Mouse (Mus musculus): ENCODE data around the gene Rnf145. TPM values are rescaled to one million over a fixed set of nuclear protein-coding genes. Genes with fewer than 3 reads are reported as not detected.
A peak's percentile ranks its signal among the peaks of the same experiment; 100 is the strongest.

Gene Rnf145
- polyA plus RNA-seq, 1 experiment from 2014 or later: 45.9 TPM

DNA sequence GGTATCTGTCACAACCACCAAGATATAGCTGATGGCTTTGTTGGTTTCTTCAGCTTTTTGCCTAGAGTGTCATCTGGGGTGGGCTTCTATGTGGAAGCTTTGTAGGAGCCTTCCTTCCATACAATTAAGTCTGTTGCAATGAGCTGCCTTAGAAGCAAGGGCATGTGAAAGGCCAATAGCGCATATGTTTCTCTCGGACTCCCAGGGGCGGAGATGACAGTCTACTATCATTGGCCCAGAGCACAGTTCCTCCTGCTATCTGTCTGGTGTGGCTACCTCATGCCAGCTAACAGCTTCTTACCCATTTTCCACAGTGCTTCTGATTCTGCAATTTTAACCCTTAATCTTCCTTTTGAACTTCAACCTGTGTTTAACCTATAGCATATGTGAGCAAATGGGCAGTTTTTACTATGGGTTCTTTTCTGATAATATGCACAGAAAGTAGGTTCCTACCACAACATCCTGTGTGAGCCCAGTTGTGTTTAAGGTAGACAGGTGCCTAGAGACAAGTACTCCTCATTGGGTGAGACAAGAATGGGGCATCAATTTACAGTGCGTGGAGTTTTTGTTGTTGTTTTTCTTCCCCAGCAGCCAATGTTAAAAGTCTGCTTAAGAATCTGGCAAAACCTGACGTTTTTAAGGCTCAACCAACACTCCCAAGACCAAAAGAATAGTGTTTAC is 24.0 kb upstream of the Rnf145 start:
- H3K4me2 ChIP-seq: no peak overlapping the region
- 52% methylated on average over 5 of the region's 5 CpGs for WGBS (ENCODE audit: insufficient replicate concordance)
- no peak for DNase-seq
- H3K9me3 ChIP-seq (replicated peaks): no peaks in the 10 kb centered on the region
- H3K36me3 ChIP-seq: no peaks in the 10 kb centered on the region
- peak overlapping the region; percentile 73 for H3K27ac ChIP-seq
- peak; percentile 93 for ATAC-seq (ENCODE audit: low read depth)
- H3K4me3 ChIP-seq (replicated peaks): no peak overlapping the region
- no peaks in the 10 kb centered on the region for H3K27me3 ChIP-seq
- peaks cover 45% of the 10 kb centered on the region for H3K4me1 ChIP-seq (replicated peaks)
- peak overlapping the region; percentile 38; the same call in 1 of the 2 replicates for H3K9ac ChIP-seq

DNA sequence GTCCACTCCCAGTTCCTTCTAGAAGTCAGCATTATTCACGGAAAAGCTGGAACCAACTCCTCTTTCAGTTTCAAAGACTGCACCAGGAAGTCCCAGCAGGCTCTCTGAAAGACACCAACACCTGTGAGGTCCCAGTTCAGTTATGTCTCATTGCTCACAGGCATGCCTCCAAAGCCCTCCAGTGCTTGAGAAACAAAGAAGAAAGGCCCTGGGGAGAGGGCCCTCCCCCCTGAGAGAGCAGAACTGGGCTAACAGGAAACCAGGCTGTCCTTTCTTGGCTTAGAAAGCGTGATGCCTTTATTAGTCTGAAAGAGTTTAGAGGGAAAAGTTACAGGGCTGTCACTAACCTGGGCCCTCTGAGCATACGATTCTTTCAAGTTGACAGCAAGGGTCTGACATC is 22.5 kb upstream of the Rnf145 start:
- H3K27ac ChIP-seq: peak overlapping the region; percentile 72
- H3K4me1 ChIP-seq (replicated peaks): peaks cover 45% of the 10 kb centered on the region
- 0 out of 2 replicates have a peak overlapping the region, but pooled peaks have one; percentile 28 for H3K9ac ChIP-seq
- H3K27me3 ChIP-seq: no peaks in the 10 kb centered on the region
- DNase-seq (no peak), ATAC-seq (ENCODE audit: low read depth) (no peak)
- no peak overlapping the region for H3K4me2 ChIP-seq
- no peaks in the 10 kb centered on the region for H3K36me3 ChIP-seq
- no peaks in the 10 kb centered on the region for H3K9me3 ChIP-seq (replicated peaks)
- H3K4me3 ChIP-seq (replicated peaks): no peak overlapping the region
- 68% methylated on average over 3 of the region's 3 CpGs for WGBS (ENCODE audit: insufficient replicate concordance)

DNA sequence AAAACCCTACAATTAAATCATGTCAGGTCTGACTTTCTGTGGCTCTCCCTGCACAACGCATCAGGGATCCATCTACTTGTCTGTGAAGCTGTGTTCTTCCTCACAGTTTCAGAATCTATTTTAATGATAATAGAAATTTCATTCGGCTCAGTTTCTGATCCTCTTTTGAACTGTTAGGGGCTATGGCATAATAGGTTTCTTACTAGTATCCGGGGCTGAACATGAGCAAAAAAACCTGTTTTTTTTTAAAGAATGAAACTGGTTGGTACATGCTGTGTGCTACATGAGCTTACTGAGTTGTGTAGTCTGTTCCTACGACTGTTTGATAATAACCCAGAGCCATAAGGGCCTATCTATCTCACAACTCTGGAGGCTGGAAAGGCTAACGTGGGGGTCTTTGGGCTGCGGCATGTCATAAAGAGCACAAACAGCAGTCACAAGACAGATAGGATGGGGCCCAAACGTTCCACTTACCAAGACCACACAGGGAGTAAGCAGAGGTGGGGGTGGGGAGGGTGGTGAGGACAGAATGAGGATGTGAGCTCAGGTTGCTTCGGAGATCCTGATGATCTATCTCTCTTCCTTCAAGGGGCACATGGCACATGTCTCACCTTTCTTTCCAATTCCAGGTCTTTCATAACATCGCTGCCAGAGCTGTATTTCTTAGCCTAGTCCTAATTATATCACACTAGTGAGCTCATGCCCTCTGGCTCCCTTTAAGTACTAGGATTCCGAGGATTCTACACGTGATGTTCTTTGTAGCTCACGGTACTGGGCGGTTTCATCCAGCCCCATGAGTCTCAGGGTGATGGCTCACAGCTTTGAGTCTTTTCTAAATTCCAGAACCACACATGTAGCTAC is 20.1 kb upstream of the Rnf145 start:
- no peaks in the 10 kb centered on the region for H3K36me3 ChIP-seq
- H3K4me2 ChIP-seq: no peak overlapping the region
- 0 out of 2 replicates have a peak overlapping the region, but pooled peaks have one; percentile 24 for H3K27ac ChIP-seq
- H3K9me3 ChIP-seq (replicated peaks): no peaks in the 10 kb centered on the region
- ATAC-seq (ENCODE audit: low read depth) (peak; percentile 27; the same call in 1 of the 2 replicates), DNase-seq (no peak)
- H3K4me1 ChIP-seq (replicated peaks): peaks cover 45% of the 10 kb centered on the region
- H3K9ac ChIP-seq: no peak overlapping the region
- H3K4me3 ChIP-seq (replicated peaks): no peak overlapping the region
- WGBS (ENCODE audit: insufficient replicate concordance): 59% methylated on average over 13 of the region's 13 CpGs
- H3K27me3 ChIP-seq: no peaks in the 10 kb centered on the region

DNA sequence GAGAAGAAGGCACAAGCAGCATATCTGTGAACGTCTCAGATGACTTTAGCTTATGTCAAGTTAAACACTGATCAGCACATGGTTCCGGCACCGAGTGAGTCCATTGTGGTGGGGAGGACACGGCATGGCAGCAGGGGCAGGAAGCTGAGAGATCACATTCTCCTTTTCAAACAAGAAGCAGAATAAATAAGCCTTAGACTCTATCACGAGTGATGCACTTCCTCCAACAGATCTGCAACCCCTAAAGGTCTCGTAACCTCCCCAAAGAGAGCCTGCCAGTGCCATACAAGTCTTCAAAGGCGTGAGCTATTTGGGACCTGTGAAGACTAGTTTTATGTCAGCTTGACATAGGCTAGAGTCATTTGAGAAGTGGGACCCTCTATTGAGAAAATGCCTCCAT is 17.8 kb upstream of the Rnf145 start:
- Histone ChIP-seq H3K9me3 (replicated peaks) (no peaks in the 10 kb centered on the region), H3K36me3 (no peaks in the 10 kb centered on the region), H3K4me2 (no peak overlapping the region), H3K27ac (no peak overlapping the region), H3K4me3 (replicated peaks) (no peak overlapping the region), H3K27me3 (no peaks in the 10 kb centered on the region), H3K9ac (no peak overlapping the region), H3K4me1 (replicated peaks) (peaks cover 33% of the 10 kb centered on the region)
- DNase-seq (no peak), ATAC-seq (ENCODE audit: low read depth) (no peak)
- 66% methylated on average over 7 of the region's 7 CpGs for WGBS (ENCODE audit: insufficient replicate concordance)

DNA sequence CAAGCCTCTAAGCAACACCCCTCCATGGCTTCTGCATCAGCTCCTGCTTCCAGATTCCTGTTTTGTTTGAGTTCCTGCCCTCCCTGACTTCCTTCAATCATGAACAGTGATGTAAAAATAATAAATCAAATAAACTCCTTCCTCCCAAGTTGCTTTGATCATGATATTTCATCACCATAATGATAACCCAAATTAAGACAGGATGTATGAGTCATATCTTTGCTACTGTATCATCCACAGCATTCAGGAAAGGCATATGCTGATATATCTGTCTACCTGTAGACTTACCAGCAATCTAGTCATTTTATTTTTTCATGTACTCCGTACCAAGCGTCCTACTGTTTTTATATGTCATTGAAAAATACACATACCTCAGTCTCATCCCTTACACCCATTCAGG is 17.3 kb upstream of the Rnf145 start:
- 78% methylated on average over 2 of the region's 2 CpGs for WGBS (ENCODE audit: insufficient replicate concordance)
- peaks cover 29% of the 10 kb centered on the region for H3K4me1 ChIP-seq (replicated peaks)

DNA sequence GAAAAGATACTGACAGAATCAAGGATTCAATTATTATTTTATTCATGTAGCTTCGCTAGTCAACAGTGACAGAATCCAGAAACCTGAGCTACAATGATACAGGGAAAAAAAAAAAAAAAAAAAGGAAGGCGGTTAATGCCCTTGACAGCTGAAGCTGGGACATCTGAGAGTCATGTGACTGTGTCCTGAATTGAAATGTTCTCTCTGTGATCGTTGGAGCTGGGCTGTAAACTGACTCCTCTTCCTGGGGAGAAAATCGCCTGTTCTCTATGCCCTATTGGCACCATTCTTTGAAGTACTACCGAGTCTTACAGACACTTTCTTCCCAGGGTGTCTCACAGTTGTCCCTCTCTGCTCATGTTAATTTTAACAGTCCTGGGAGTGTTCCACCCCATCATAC is 15.8 kb upstream of the Rnf145 start:
- H3K27ac ChIP-seq: no peak overlapping the region
- H3K9ac ChIP-seq: no peak overlapping the region
- ATAC-seq (ENCODE audit: low read depth): no peak
- DNase-seq: no peak
- H3K4me2 ChIP-seq: no peak overlapping the region
- H3K4me1 ChIP-seq (replicated peaks): peaks cover 28% of the 10 kb centered on the region
- 69% methylated on average over 5 of the region's 5 CpGs for WGBS (ENCODE audit: insufficient replicate concordance)
- H3K4me3 ChIP-seq (replicated peaks): no peak overlapping the region
- H3K9me3 ChIP-seq (replicated peaks): no peaks in the 10 kb centered on the region
- H3K36me3 ChIP-seq: no peaks in the 10 kb centered on the region
- no peaks in the 10 kb centered on the region for H3K27me3 ChIP-seq

More for the DNA sequence above, 17.3 kb upstream of the Rnf145 start:
- ATAC-seq (ENCODE audit: low read depth): no peak
- Histone ChIP-seq H3K9ac (no peak overlapping the region), H3K9me3 (replicated peaks) (no peaks in the 10 kb centered on the region), H3K36me3 (no peaks in the 10 kb centered on the region), H3K27me3 (no peaks in the 10 kb centered on the region), H3K4me3 (replicated peaks) (no peak overlapping the region), H3K27ac (no peak overlapping the region), H3K4me2 (no peak overlapping the region)
- DNase-seq: no peak

DNA sequence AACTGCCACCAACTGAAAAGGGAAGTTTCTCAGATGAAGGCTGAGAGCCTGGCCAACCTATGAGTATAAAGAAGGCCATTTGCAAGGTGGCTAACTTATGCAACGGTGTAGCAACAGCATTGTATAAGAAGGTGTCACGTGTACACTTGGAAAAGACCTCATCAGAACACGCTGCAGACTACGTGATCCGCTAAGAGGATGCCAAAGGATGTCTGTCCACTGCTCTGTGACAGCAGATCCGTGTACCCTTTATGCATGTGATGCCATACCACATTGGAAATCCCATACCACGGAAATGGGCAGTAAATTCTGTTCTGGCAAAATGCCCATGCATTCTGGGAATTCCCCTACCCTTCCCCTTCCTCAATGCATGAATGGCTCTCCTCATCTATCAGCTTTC is 14.6 kb upstream of the Rnf145 start:
- WGBS (ENCODE audit: insufficient replicate concordance): 88% methylated on average over 7 of the region's 7 CpGs
- no peaks in the 10 kb centered on the region for H3K36me3 ChIP-seq
- no peak overlapping the region for H3K9ac ChIP-seq
- no peak overlapping the region for H3K4me3 ChIP-seq (replicated peaks)
- no peak for ATAC-seq (ENCODE audit: low read depth)
- H3K4me2 ChIP-seq: no peak overlapping the region
- H3K4me1 ChIP-seq (replicated peaks): peaks cover 25% of the 10 kb centered on the region
- 0 out of 2 replicates have a peak overlapping the region, but pooled peaks have one; percentile 36 for H3K27ac ChIP-seq
- DNase-seq: no peak
- H3K27me3 ChIP-seq: no peaks in the 10 kb centered on the region
- H3K9me3 ChIP-seq (replicated peaks): no peaks in the 10 kb centered on the region

DNA sequence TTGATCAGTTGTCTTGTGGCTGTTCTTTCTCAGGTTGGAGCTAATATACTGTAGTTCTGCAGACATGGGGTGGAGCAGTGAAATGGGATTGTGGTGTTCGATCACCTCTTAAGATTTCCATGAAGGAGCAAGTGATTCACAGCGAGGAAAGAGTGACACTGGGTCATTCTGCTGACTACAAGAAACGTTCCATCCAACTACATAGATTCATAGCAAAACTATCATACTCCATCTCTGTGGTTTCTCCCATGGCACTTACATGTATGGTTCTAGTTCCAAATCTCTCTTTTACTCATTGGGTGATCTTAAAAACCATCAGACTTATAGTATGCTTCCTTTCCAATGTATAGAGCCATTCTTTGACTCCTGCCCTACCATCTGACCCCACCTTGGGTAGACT is 14.0 kb upstream of the Rnf145 start:
- DNase-seq (no peak), ATAC-seq (ENCODE audit: low read depth) (no peak)
- Histone ChIP-seq H3K9ac (no peak overlapping the region), H3K9me3 (replicated peaks) (no peaks in the 10 kb centered on the region), H3K27ac (peak overlapping the region; percentile 36; the same call in 1 of the 2 replicates), H3K27me3 (no peaks in the 10 kb centered on the region), H3K4me2 (no peak overlapping the region), H3K4me1 (replicated peaks) (peaks cover 28% of the 10 kb centered on the region), H3K36me3 (no peaks in the 10 kb centered on the region), H3K4me3 (replicated peaks) (no peak overlapping the region)
- 73% methylated on average over 3 of the region's 3 CpGs for WGBS (ENCODE audit: insufficient replicate concordance)

DNA sequence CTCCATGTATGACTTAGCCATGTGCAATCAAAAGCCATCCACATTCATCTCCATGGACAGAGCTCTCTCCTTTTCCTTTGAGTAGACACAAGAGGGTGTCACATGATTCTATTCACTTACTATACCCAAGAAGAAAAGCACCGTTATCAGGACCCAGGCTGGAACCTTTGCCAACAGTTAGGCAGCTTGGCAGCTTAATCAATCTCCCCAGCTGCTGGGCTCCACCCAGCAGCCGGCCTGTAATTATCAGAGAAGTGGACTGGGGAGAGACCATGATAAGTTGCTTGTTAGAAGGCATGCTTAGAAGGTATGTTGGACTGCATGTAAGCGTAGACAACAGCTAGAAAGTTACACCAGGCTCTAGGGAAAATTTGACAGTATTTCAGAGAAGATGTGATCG is 9.9 kb upstream of the Rnf145 start:
- Histone ChIP-seq H3K4me2 (peak overlapping the region; percentile 62), H3K27ac (peak overlapping the region; percentile 98), H3K9ac (peak overlapping the region; percentile 72), H3K9me3 (replicated peaks) (no peaks in the 10 kb centered on the region), H3K4me1 (replicated peaks) (peaks cover 66% of the 10 kb centered on the region), H3K36me3 (no peaks in the 10 kb centered on the region), H3K4me3 (replicated peaks) (peak overlapping the region; percentile 27), H3K27me3 (no peaks in the 10 kb centered on the region)
- ATAC-seq (ENCODE audit: low read depth) (peak; percentile 89), DNase-seq (peak; percentile 85)
- WGBS (ENCODE audit: insufficient replicate concordance): 19% methylated on average over 4 of the region's 4 CpGs

DNA sequence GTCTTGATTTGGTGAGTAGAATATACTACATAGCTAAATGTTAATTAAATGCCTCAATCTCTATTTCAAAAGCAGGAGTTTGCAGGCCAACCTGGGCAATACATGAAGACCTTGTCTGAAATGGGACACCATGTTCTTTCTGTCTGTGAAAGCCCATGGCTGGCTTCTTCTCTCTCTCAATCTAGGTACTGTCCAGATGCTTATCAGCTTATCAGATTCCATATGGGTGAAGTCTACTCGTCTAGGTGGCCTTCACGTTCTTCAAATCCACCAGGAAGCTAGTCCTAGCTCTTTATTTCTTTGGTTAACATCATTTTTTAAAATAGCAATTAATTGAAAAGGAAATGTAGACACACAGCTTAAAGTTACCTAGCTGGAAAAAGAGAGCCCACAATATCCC is 8.9 kb upstream of the Rnf145 start:
- peak overlapping the region; percentile 62 for H3K4me2 ChIP-seq
- no peak for DNase-seq
- H3K27me3 ChIP-seq: no peaks in the 10 kb centered on the region
- H3K9ac ChIP-seq: peak overlapping the region; percentile 65
- H3K4me3 ChIP-seq (replicated peaks): peak overlapping the region; percentile 27; the same call in 1 of the 2 replicates
- H3K36me3 ChIP-seq: no peaks in the 10 kb centered on the region
- WGBS (ENCODE audit: insufficient replicate concordance): 46% methylated on average over 2 of the region's 2 CpGs
- no peak for ATAC-seq (ENCODE audit: low read depth)
- H3K4me1 ChIP-seq (replicated peaks): peaks cover 74% of the 10 kb centered on the region
- peak overlapping the region; percentile 98 for H3K27ac ChIP-seq
- H3K9me3 ChIP-seq (replicated peaks): no peaks in the 10 kb centered on the region

DNA sequence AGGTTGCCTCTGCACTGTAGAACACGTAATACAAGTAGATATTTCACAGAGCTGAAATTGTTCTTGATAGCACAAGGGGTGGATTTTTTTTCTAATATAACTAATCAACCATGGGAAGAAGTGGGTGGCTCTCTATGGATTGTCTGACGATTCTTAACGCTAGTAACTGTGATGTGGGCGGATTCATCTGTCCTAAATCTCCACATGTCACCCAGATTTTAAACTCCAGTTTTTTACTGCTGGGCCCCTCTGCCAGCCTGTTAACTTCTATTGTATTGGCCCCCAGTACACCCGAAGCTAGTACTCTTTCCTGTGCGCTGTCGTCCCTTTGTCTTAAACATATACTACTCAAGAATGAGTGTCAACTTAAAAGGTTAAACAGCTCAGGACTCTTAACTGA is 8.4 kb upstream of the Rnf145 start:
- Histone ChIP-seq H3K27ac (peak overlapping the region; percentile 98), H3K36me3 (no peaks in the 10 kb centered on the region), H3K4me2 (peak overlapping the region; percentile 62), H3K9ac (peak overlapping the region; percentile 65; the same call in 1 of the 2 replicates), H3K4me3 (replicated peaks) (no peak overlapping the region), H3K4me1 (replicated peaks) (peaks cover 78% of the 10 kb centered on the region), H3K9me3 (replicated peaks) (no peaks in the 10 kb centered on the region), H3K27me3 (no peaks in the 10 kb centered on the region)
- no peak for DNase-seq
- no peak for ATAC-seq (ENCODE audit: low read depth)
- WGBS (ENCODE audit: insufficient replicate concordance): 60% methylated on average over 7 of the region's 7 CpGs

Measured in liver, embryonic 13.5 days (tissue).